Mouse (Mus musculus) limb, embryonic 11.5 days (tissue): ENCODE data around the gene 9930111J21Rik2. TPM values are rescaled to one million over a fixed set of nuclear protein-coding genes. Genes with fewer than 3 reads are reported as not detected.
"Not testable (repeated sequence)": the region's sequence is repeated elsewhere in the genome, so short reads cannot be mapped to it uniquely, and the experiment has no call there.

ENCODE experiments used
- ATAC-seq: fragments of 200-750 bp; cut with Nextera tagmentation; 2 replicates; pipeline ENCODE4 v1.8.0; 2017; ENCODE audit warnings: low read depth; ENCODE audit not compliant: insufficient number of reproducible peaks, low FRiP score, low TSS enrichment
- DNase-seq: peaks from one replicate; pipeline ENCODE4 v3.0.0-alpha.2; 2015; ENCODE audit warnings: low spot score
- H3K27ac ChIP-seq: fragments of 300-500 bp; sonication (generic); replicated peaks from 2 replicates; pipeline ENCODE4 v1.5.1; 2014; ENCODE audit warnings: low read depth, mild to moderate bottlenecking, low read length
- H3K27me3 ChIP-seq: fragments of 300-500 bp; sonication (generic); 2 replicates; pipeline ENCODE4 v1.6.1; 2014; ENCODE audit warnings: mild to moderate bottlenecking, low read length, mixed read lengths; ENCODE audit not compliant: control insufficient read depth, insufficient read depth
- H3K36me3 ChIP-seq: fragments of 300-500 bp; sonication (generic); 2 replicates; pipeline ENCODE4 v1.6.1; 2014; ENCODE audit warnings: mild to moderate bottlenecking, low read length, moderate library complexity, mixed read lengths; ENCODE audit not compliant: control insufficient read depth, insufficient read depth
- H3K4me1 ChIP-seq: fragments of 300-500 bp; sonication (generic); 2 replicates; pipeline ENCODE4 v1.6.1; 2014; ENCODE audit warnings: low read length, mixed read lengths; ENCODE audit not compliant: control insufficient read depth, insufficient read depth
- H3K4me2 ChIP-seq: fragments of 300-500 bp; sonication (generic); 2 replicates; pipeline ENCODE4 v1.6.1; 2014; ENCODE audit warnings: low read depth, mild to moderate bottlenecking, moderate library complexity; ENCODE audit not compliant: severe bottlenecking
- H3K4me3 ChIP-seq: fragments of 300-500 bp; sonication (generic); 2 replicates; pipeline ENCODE4 v1.5.1; 2014; ENCODE audit warnings: low read depth, low read length
- H3K9ac ChIP-seq: fragments of 300-500 bp; sonication (generic); 2 replicates; pipeline ENCODE4 v1.6.1; 2014; ENCODE audit warnings: mild to moderate bottlenecking, low read length
- H3K9me3 ChIP-seq: fragments of 300-500 bp; sonication (generic); 2 replicates; pipeline ENCODE4 v1.6.1; 2016; ENCODE audit warnings: low read length; ENCODE audit not compliant: control insufficient read depth
- WGBS: fragments of 180-500 bp; shearing (Covaris S2); extraction: QIAGEN DNeasy Blood & Tissue Kit; methylation state at CpG from one replicate; pipeline ENCODE4 v1.1.7; 2014; 5-methylcytosine and 5-hydroxymethylcytosine counted together
- polyA plus RNA-seq: library from polyadenylated mRNA; unstranded; fragments of >200 nt; fragmentation: Nextera tagmentation; extraction: Ambion mirVana; gene quantifications from 2 replicates; pipeline ENCODE4 v1.2.1, GENCODE M21; 2014

Gene 9930111J21Rik2
- polyA plus RNA-seq, 1 experiment from 2014 or later: 0.03 TPM

GRCm38 (mm10) chr11:49081886-49082285 is 30.8 kb upstream of the 9930111J21Rik2 start:
- H3K9me3 ChIP-seq: no peaks in the 10 kb centered on the region
- no peaks in the 10 kb centered on the region for H3K4me1 ChIP-seq
- 80% methylated on average over 3 of the region's 3 CpGs for WGBS
- no peaks in the 10 kb centered on the region for H3K36me3 ChIP-seq
- no peaks in the 10 kb centered on the region for H3K27me3 ChIP-seq
- no peak overlapping the region for H3K4me3 ChIP-seq
- H3K9ac ChIP-seq: no peak overlapping the region
- H3K27ac ChIP-seq: no peak overlapping the region
- ATAC-seq (no peak), DNase-seq (no peak)
- no peak overlapping the region for H3K4me2 ChIP-seq

GRCm38 (mm10) chr11:49081356-49081755 is 30.3 kb upstream of the 9930111J21Rik2 start:
- no peak overlapping the region for H3K4me3 ChIP-seq
- no peak overlapping the region for H3K4me2 ChIP-seq
- H3K9ac ChIP-seq: no peak overlapping the region
- no peaks in the 10 kb centered on the region for H3K27me3 ChIP-seq
- ATAC-seq (no peak), DNase-seq (no peak)
- H3K4me1 ChIP-seq: no peaks in the 10 kb centered on the region
- WGBS: 86% methylated on average over 4 of the region's 4 CpGs
- H3K9me3 ChIP-seq: no peaks in the 10 kb centered on the region
- no peak overlapping the region for H3K27ac ChIP-seq
- no peaks in the 10 kb centered on the region for H3K36me3 ChIP-seq

- no peak for ATAC-seq
These were observed 29.6 kb upstream of the 9930111J21Rik2 start for GRCm38 (mm10) chr11:49080636-49081035.

GRCm38 (mm10) chr11:49078719-49079118 is 27.7 kb upstream of the 9930111J21Rik2 start:
- no peak overlapping the region for H3K4me2 ChIP-seq
- H3K4me1 ChIP-seq: no peaks in the 10 kb centered on the region
- no peaks in the 10 kb centered on the region for H3K9me3 ChIP-seq
- no peaks in the 10 kb centered on the region for H3K36me3 ChIP-seq
- ATAC-seq (no peak), DNase-seq (no peak)
- no peaks in the 10 kb centered on the region for H3K27me3 ChIP-seq
- 85% methylated on average over 3 of the region's 3 CpGs for WGBS
- H3K27ac ChIP-seq: no peak overlapping the region
- no peak overlapping the region for H3K9ac ChIP-seq
- no peak overlapping the region for H3K4me3 ChIP-seq

More at GRCm38 (mm10) chr11:49080636-49081035, 29.6 kb upstream of the 9930111J21Rik2 start:
- Histone ChIP-seq H3K4me1 (no peaks in the 10 kb centered on the region), H3K4me2 (no peak overlapping the region), H3K9me3 (no peaks in the 10 kb centered on the region), H3K4me3 (no peak overlapping the region), H3K9ac (no peak overlapping the region), H3K27ac (no peak overlapping the region), H3K36me3 (no peaks in the 10 kb centered on the region), H3K27me3 (no peaks in the 10 kb centered on the region)
- 83% methylated on average over 1 of the region's 1 CpGs for WGBS
- no peak for DNase-seq

- Histone ChIP-seq H3K4me1 (no peaks in the 10 kb centered on the region), H3K9me3 (no peaks in the 10 kb centered on the region), H3K4me3 (no peak overlapping the region), H3K27ac (no peak overlapping the region), H3K9ac (no peak overlapping the region), H3K36me3 (no peaks in the 10 kb centered on the region), H3K4me2 (no peak overlapping the region), H3K27me3 (no peaks in the 10 kb centered on the region)
- WGBS: 72% methylated on average over 1 of the region's 1 CpGs
- no peak for DNase-seq
- ATAC-seq: no peak
These were observed 26.0 kb upstream of the 9930111J21Rik2 start for GRCm38 (mm10) chr11:49077012-49077411.

GRCm38 (mm10) chr11:49076001-49076757 is 25.1 kb upstream of the 9930111J21Rik2 start, which contains the start of gene Ifi47:
Gene Ifi47 (plus strand): TSS chr11:49076587.
- ATAC-seq, H3K4me3 ChIP-seq, H3K9me3 ChIP-seq, H3K27me3 ChIP-seq, H3K4me2 ChIP-seq, H3K4me1 ChIP-seq, DNase-seq, H3K27ac ChIP-seq, H3K36me3 ChIP-seq, H3K9ac ChIP-seq: not testable (repeated sequence)
- 82% methylated on average over 6 of the region's 6 CpGs for WGBS

- 86% methylated on average over 1 of the region's 1 CpGs for WGBS
- Histone ChIP-seq H3K9me3 (no peaks in the 10 kb centered on the region), H3K4me1 (no peaks in the 10 kb centered on the region), H3K27ac (no peak overlapping the region), H3K36me3 (no peaks in the 10 kb centered on the region), H3K4me3 (no peak overlapping the region), H3K27me3 (no peaks in the 10 kb centered on the region), H3K9ac (no peak overlapping the region), H3K4me2 (no peak overlapping the region)
- no peak for DNase-seq
- no peak for ATAC-seq
These were observed 17.3 kb upstream of the 9930111J21Rik2 start for GRCm38 (mm10) chr11:49068358-49068757.

GRCm38 (mm10) chr11:49063713-49064469 is 12.8 kb upstream of the 9930111J21Rik2 start, which contains the start of gene Tgtp2:
Gene Tgtp2 (minus strand): TSS chr11:49064206.
- H3K27ac ChIP-seq, H3K9ac ChIP-seq, H3K36me3 ChIP-seq, H3K27me3 ChIP-seq, ATAC-seq, H3K4me3 ChIP-seq, H3K4me2 ChIP-seq, H3K4me1 ChIP-seq, DNase-seq, H3K9me3 ChIP-seq: not testable (repeated sequence)
- 80% methylated on average over 5 of the region's 5 CpGs for WGBS
